Mouse (Mus musculus): Measurements from ENCODE around the gene Wdr63.
"Not testable (repeated sequence)": the region's sequence is repeated elsewhere in the genome, so short reads cannot be mapped to it uniquely, and the experiment has no call there.

Wdr63 gene

DNA sequence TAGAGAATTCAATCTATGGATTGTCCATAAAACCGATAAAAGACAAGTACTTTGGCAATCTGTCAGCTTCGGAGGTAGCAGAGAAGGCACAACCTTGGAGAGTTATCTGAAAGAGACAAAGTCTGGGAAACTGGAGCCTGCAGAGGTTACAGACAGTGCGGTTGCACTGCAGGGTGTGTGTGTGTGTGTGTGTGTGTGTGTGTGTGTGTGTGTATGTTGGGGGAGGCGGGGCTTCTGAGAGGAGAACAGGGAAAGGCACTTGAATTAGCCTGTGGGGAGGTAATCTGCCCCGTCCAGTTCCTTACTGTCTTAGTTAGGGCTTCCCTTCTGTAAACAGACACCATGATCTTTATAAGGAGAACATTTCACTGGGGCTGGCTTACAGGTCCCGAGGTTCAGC, 100.1 kb downstream of the Wdr63 start:
- no peak for DNase-seq

DNA sequence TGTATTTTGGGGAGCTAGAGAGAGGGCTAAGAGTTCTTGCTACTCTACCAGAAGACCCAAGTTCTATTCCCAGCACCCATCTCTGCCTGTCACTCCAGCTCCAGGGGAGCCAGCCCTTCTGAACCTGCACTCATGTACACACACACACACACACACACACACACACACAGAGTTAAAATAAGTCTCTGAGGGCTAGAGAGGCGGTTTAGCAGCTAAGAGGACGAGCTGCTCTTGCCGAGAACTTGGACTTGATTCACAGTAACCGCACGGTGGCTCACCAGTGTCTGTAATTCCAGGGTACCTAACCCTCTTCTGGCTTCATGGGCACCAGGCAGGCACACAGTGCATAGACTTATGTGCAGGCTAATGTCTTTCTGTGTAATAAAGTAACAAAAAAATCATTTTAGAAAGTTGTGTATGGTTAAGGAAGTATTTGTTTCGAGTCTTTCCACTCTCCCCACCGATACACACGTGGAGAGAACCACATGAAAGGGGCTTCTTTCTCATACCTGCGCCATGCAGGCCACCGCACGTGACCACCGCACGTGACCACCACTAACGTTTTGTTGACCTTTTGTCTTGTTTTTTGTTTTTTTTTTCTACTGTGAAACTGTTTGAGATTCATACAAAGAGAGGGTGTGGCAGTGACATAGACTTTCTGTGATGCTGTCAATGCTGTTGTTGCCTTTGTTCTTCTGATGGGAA, 103.4 kb downstream of the Wdr63 start:
- no peak for DNase-seq

DNA sequence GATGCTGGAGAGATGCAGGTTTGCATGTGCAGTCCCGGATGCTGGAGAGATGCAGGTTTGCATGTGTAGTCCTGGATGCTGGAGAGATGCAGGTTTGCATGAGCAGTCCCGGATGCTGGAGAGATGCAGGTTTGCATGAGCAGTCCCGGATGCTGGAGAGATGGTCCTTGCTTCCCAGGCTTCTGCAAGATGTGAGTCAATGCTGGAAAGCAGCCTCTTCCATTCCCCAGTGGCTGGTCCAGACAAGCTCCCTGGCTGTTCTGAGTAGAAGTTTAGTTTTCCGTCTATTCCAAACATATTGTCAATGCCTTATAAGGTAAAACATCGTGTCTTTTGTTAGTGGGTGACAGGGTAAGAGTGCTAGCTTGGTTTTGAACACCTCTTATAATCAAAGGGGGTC, 111.4 kb downstream of the Wdr63 start:
- not testable (repeated sequence) for DNase-seq

DNA sequence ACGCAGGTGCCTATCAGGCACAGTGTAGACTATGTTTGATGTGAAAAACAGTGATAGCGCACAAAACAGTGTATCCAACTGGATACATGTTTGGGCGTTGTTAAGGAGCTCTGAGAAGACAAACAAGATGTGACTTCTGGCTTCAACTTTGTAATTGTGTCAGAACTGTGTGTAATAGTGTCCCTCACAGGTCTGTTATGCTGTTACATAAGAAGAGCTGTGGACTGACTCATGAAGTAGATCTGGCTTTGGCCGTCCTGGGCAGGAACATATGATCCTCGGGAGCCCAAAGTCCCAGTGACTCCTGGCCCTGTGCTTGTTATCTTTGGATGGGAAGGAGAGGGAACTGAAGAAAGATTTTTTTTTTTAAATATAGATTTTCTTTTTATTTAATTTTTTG, 112.4 kb downstream of the Wdr63 start:
- no peak for DNase-seq

DNA sequence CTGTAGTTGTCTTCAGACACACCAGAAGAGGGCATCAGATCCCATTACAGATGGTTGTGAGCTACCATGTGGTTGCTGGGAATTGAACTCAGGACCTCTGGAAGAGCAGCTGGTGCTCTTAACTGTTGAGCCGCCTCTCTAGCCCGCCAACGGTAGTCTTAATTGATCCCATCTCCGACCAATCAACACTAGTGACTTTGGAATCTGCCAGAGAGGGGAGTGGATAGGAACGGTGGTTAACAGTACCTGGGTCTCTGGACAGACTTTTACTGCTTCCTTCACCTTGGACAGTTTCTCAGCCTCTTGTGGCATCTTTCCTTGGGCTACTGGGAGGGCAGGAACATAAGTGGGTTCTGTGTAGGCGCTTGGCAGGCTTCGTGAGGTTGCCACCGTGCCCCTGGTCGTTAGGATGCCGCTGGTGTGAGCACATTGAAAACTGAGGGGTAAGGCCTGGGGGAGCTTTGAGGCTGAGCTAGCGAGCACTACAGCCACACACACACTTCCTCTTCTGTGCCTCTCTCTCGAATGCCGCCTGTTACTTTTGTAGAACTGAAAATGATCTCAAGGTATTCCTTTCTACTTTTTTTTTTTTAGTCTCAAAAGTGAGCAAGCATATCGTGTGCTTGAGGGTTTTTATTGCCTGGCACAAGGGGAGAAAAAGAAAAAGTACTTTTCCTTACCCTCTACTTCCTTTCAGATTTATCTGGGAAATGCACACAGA, 114.3 kb downstream of the Wdr63 start:
- DNase-seq: no peak

DNA sequence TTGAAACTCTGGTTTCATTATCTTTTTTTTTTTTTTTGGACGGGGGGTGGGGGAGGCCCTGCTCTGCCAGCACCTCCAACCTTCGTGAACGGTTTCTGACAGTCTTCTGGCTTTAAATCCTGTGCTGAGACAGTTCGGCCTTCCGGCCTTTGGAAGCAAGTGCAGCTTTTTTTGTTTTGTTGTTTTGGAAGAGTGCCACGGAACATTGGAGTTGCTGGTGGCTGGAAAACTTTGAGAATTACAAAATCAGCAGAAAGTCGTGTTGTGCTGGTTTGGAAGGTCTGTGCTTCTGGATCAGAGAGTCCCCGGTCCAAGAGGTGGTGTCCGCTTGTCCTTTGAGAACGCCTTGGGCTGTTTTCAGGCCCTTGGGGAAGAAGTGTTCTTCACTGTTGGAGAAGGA, 115.1 kb downstream of the Wdr63 start:
- no peak for DNase-seq

DNA sequence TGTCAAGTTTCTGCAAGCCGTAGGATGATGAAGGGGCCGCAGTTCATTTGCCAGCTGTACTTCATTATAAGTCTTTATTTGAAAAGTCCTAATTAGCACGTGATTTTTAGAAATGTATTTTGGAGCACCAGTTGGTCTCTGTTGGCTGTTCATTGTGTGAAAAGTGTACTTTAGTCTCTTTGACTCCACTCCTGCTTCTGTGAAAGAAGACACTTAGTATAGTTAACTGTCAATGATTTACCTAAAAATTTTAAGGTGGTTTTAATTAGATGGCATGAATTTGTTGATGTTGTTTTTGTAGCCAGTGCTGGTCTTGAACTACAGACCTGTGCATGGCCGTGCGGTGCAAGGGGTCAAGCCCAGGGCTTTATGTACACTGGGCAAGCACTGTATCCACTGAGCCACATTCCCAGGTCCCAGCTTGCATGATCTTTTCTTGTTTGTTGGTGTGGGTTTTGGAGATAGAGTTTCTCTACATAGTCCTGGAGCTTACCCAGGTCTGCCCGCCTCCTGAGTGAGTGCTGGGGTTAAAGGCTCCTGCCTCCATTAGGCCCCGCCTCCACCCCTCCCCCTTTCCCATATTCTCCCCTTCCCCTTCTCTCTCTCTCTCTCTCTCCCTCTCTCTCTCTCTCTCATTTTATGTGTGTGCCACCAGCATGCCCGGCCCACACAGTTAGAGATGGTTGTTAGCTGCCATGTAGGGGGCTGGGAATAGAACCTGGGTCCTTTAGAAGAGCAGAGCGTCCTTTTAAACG, 115.8 kb downstream of the Wdr63 start:
- DNase-seq: no peak

DNA sequence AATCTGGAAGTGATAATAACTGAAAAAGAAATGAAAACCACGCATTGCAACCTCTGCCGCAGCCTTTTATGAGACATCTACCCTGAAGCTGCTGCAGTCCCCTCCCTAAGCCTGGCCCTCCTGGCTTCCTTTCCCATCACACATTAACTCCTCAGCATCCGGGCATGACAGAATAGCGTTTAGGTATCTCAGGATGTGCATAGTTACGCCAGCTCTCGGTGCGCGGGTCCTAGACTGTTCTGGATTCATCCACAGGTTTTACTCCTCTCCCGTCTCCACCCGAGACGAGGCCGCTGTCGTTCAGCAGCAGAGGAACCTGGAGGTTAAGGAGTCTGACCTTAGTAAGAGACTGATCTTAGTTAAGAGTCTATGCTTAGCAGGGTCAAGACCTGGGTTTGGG, 116.8 kb downstream of the Wdr63 start:
- DNase-seq: no peak

All from cerebellum, adult 8-10 months (tissue).